Mouse (Mus musculus): ENCODE measurements around the gene Alox5ap. TPM values are rescaled to one million over a fixed set of nuclear protein-coding genes. Genes with fewer than 3 reads are reported as not detected.

Alox5ap gene
- total RNA-seq, 2 experiments from 2014 or later, result 12.6 TPM

GRCm38 (mm10) chr5:149259093-149259492 lies 5.5 kb upstream of the Alox5ap start:
- no peak for DNase-seq

GRCm38 (mm10) chr5:149261449-149261848 lies 3.1 kb upstream of the Alox5ap start:
- DNase-seq, result no peak

GRCm38 (mm10) chr5:149261866-149262265 lies 2.7 kb upstream of the Alox5ap start:
- DNase-seq, result no peak

- peak in 1 of 2 experiments; percentile 65 for DNase-seq
Measured at GRCm38 (mm10) chr5:149264878-149265279, 312 bp downstream of the Alox5ap start.

GRCm38 (mm10) chr5:149266761-149267221 lies 2.2 kb downstream of the Alox5ap start:
- DNase-seq, result no peak

- no peak for DNase-seq
Measured at GRCm38 (mm10) chr5:149267493-149267892, 2.9 kb downstream of the Alox5ap start.

- no peak for DNase-seq
Measured at GRCm38 (mm10) chr5:149271291-149271690, 6.7 kb downstream of the Alox5ap start.

- peak; percentile 30 to 66 for DNase-seq
Measured at GRCm38 (mm10) chr5:149272535-149272934, 8.0 kb downstream of the Alox5ap start.

GRCm38 (mm10) chr5:149274390-149275104 lies 10.0 kb downstream of the Alox5ap start:
- peak; percentile 34 to 62 for DNase-seq

GRCm38 (mm10) chr5:149275105-149275494 lies 10.5 kb downstream of the Alox5ap start:
- DNase-seq, result no peak

- no peak for DNase-seq
Measured at GRCm38 (mm10) chr5:149277529-149277928, 13.0 kb downstream of the Alox5ap start.

GRCm38 (mm10) chr5:149279273-149279844 lies 14.8 kb downstream of the Alox5ap start:
- DNase-seq, result peak; percentile 38 to 53

- DNase-seq, result peak in 1 of 2 experiments; percentile 48
Measured at GRCm38 (mm10) chr5:149283009-149283408, 18.4 kb downstream of the Alox5ap start.

GRCm38 (mm10) chr5:149283821-149284220 lies 19.3 kb downstream of the Alox5ap start:
- no peak for DNase-seq

- peak; percentile 22 to 31 for DNase-seq
Measured at GRCm38 (mm10) chr5:149286021-149286420, 21.5 kb downstream of the Alox5ap start.

GRCm38 (mm10) chr5:149287148-149288038 lies 22.8 kb downstream of the Alox5ap start:
- peak; percentile 9 to 21 for DNase-seq

- DNase-seq, result no peak
Measured at GRCm38 (mm10) chr5:149291266-149291665, 26.7 kb downstream of the Alox5ap start.

- DNase-seq, result no peak
Measured at GRCm38 (mm10) chr5:149293071-149293470, 28.5 kb downstream of the Alox5ap start.

GRCm38 (mm10) chr5:149296808-149297207 lies 32.2 kb downstream of the Alox5ap start:
- no peak for DNase-seq

GRCm38 (mm10) chr5:149297464-149297863 lies 32.9 kb downstream of the Alox5ap start:
- no peak for DNase-seq

GRCm38 (mm10) chr5:149298234-149298633 lies 33.7 kb downstream of the Alox5ap start:
- DNase-seq, result no peak

GRCm38 (mm10) chr5:149312884-149313652 lies 48.5 kb downstream of the Alox5ap start:
- peak; percentile 24 to 26 for DNase-seq

Data from heart, adult 18-20 months (tissue).